Mouse (Mus musculus) G1E (cell line): ENCODE data around the gene Pycr1.

Source experiments
- CTCF ChIP-seq: IDR thresholded peaks from 2 replicates; pipeline ENCODE4 v1.5.1; 2012; ENCODE audit warnings: low read depth, low read length, inconsistent platforms, mixed read lengths
- GATA1 ChIP-seq: IDR thresholded peaks from 2 replicates; pipeline ENCODE4 v1.6.1; 2012; ENCODE audit warnings: borderline replicate concordance, low read length, inconsistent platforms, mixed read lengths
- GATA2 ChIP-seq: IDR thresholded peaks from 2 replicates; pipeline ENCODE4 v1.6.1; 2012; ENCODE audit warnings: low read depth, low read length, inconsistent platforms, borderline replicate concordance
- POLR2AphosphoS5 ChIP-seq: IDR thresholded peaks from 2 replicates; pipeline ENCODE4 v1.6.1; 2012; ENCODE audit warnings: low read depth, low read length, inconsistent platforms; ENCODE audit not compliant: insufficient replicate concordance
- TAL1 ChIP-seq: conservative IDR thresholded peaks from 2 replicates; pipeline ENCODE4 v1.6.1; 2012; ENCODE audit warnings: low read depth, low read length, inconsistent platforms, mixed read lengths

GRCm38 (mm10) chr11:120673594-120674122, 30.1 kb upstream of the Pycr1 start:
- TF ChIP-seq CTCF (no peak), TAL1 (no peak), GATA1 (no peak), POLR2AphosphoS5 (no peak), GATA2 (no peak)
